Mouse (Mus musculus): Measurements from ENCODE around the gene Gm45015. TPM values are rescaled to one million over a fixed set of nuclear protein-coding genes. Genes with fewer than 3 reads are reported as not detected.

Gene Gm45015
- total and polyA plus RNA-seq, 2 experiments from 2014 or later: not detected

GRCm38 (mm10) chrX:73344346-73344745 is 7.7 kb upstream of the Gm45015 start:
- DNase-seq (ENCODE audit: low spot score) (no peak), ATAC-seq (ENCODE audit: insufficient read depth, low read depth) (no peak)
- 64% methylated on average over 1 of the region's 1 CpGs for WGBS
- Histone ChIP-seq H3K4me1 (ENCODE audit: control insufficient read depth, insufficient read depth) (peaks cover 8% of the 10 kb centered on the region), H3K4me3 (ENCODE audit: low read depth, low read length) (no peak overlapping the region), H3K27ac (ENCODE audit: low read depth) (no peak overlapping the region), H3K36me3 (replicated peaks; ENCODE audit: control insufficient read depth, insufficient read depth, low read length) (no peaks in the 10 kb centered on the region), H3K27me3 (ENCODE audit: control insufficient read depth, insufficient read depth, low read length) (no peaks in the 10 kb centered on the region), H3K9ac (replicated peaks; ENCODE audit: low read depth, low read length) (no peak overlapping the region), H3K4me2 (ENCODE audit: low read depth, low read length) (no peak overlapping the region), H3K9me3 (replicated peaks; ENCODE audit: control insufficient read depth, low read length) (no peaks in the 10 kb centered on the region)
- TF ChIP-seq CTCF (IDR thresholded peaks at IDR 0.05; ENCODE audit: low read depth): no peak
- no peak for TF ChIP-seq EP300 (IDR thresholded peaks at IDR 0.05; ENCODE audit: low read depth)

GRCm38 (mm10) chrX:73343802-73344201 is 7.2 kb upstream of the Gm45015 start:
- Histone ChIP-seq H3K27ac (ENCODE audit: low read depth) (no peak overlapping the region), H3K9me3 (replicated peaks; ENCODE audit: control insufficient read depth, low read length) (no peaks in the 10 kb centered on the region), H3K9ac (replicated peaks; ENCODE audit: low read depth, low read length) (no peak overlapping the region), H3K4me2 (ENCODE audit: low read depth, low read length) (peak overlapping the region; percentile 67; the same call in 1 of the 2 replicates), H3K36me3 (replicated peaks; ENCODE audit: control insufficient read depth, insufficient read depth, low read length) (no peaks in the 10 kb centered on the region), H3K4me3 (ENCODE audit: low read depth, low read length) (no peak overlapping the region), H3K27me3 (ENCODE audit: control insufficient read depth, insufficient read depth, low read length) (no peaks in the 10 kb centered on the region), H3K4me1 (ENCODE audit: control insufficient read depth, insufficient read depth) (peaks cover 8% of the 10 kb centered on the region)
- WGBS: 67% methylated on average over 1 of the region's 1 CpGs
- ATAC-seq (ENCODE audit: insufficient read depth, low read depth) (no peak), DNase-seq (ENCODE audit: low spot score) (no peak)
- TF ChIP-seq CTCF (IDR thresholded peaks at IDR 0.05; ENCODE audit: low read depth) (no peak), EP300 (IDR thresholded peaks at IDR 0.05; ENCODE audit: low read depth) (no peak)

GRCm38 (mm10) chrX:73342941-73343735 is 6.5 kb upstream of the Gm45015 start:
- H3K27ac ChIP-seq (ENCODE audit: low read depth): peak overlapping the region; percentile 76
- H3K4me1 ChIP-seq (ENCODE audit: control insufficient read depth, insufficient read depth): peaks cover 8% of the 10 kb centered on the region
- no peaks in the 10 kb centered on the region for H3K36me3 ChIP-seq (replicated peaks; ENCODE audit: control insufficient read depth, insufficient read depth, low read length)
- no peaks in the 10 kb centered on the region for H3K27me3 ChIP-seq (ENCODE audit: control insufficient read depth, insufficient read depth, low read length)
- ATAC-seq (ENCODE audit: insufficient read depth, low read depth): peak; percentile 56
- TF ChIP-seq EP300 (IDR thresholded peaks at IDR 0.05; ENCODE audit: low read depth): no peak
- TF ChIP-seq CTCF (IDR thresholded peaks at IDR 0.05; ENCODE audit: low read depth): no peak
- DNase-seq (ENCODE audit: low spot score): no peak
- H3K4me2 ChIP-seq (ENCODE audit: low read depth, low read length): peak overlapping the region; percentile 67
- no peaks in the 10 kb centered on the region for H3K9me3 ChIP-seq (replicated peaks; ENCODE audit: control insufficient read depth, low read length)
- H3K4me3 ChIP-seq (ENCODE audit: low read depth, low read length): peak overlapping the region; percentile 59
- WGBS: 13% methylated on average over 15 of the region's 15 CpGs
- H3K9ac ChIP-seq (replicated peaks; ENCODE audit: low read depth, low read length): peak overlapping the region; percentile 70

GRCm38 (mm10) chrX:73342483-73342895 is 5.8 kb upstream of the Gm45015 start, which contains the start of gene Zfp275:
Gene Zfp275 (plus strand): TSS chrX:73342621.
- 15% methylated on average over 36 of the region's 37 CpGs for WGBS
- DNase-seq (ENCODE audit: low spot score) (peak; percentile 52), ATAC-seq (ENCODE audit: insufficient read depth, low read depth) (peak; percentile 94)
- no peaks in the 10 kb centered on the region for H3K9me3 ChIP-seq (replicated peaks; ENCODE audit: control insufficient read depth, low read length)
- no peak for TF ChIP-seq EP300 (IDR thresholded peaks at IDR 0.05; ENCODE audit: low read depth)
- TF ChIP-seq CTCF (IDR thresholded peaks at IDR 0.05; ENCODE audit: low read depth): no peak
- H3K9ac ChIP-seq (replicated peaks; ENCODE audit: low read depth, low read length): peak within 1 kb of the TSS; percentile 70
- peak within 1 kb of the TSS; percentile 67 for H3K4me2 ChIP-seq (ENCODE audit: low read depth, low read length)
- peaks cover 8% of the 10 kb centered on the region for H3K4me1 ChIP-seq (ENCODE audit: control insufficient read depth, insufficient read depth)
- no peaks in the 10 kb centered on the region for H3K36me3 ChIP-seq (replicated peaks; ENCODE audit: control insufficient read depth, insufficient read depth, low read length)
- peak within 1 kb of the TSS; percentile 59 for H3K4me3 ChIP-seq (ENCODE audit: low read depth, low read length)
- H3K27ac ChIP-seq (ENCODE audit: low read depth): peak within 1 kb of the TSS; percentile 76
- no peaks in the 10 kb centered on the region for H3K27me3 ChIP-seq (ENCODE audit: control insufficient read depth, insufficient read depth, low read length)

GRCm38 (mm10) chrX:73342068-73342467 is 5.4 kb upstream of the Gm45015 start:
- Histone ChIP-seq H3K27me3 (ENCODE audit: control insufficient read depth, insufficient read depth, low read length) (no peaks in the 10 kb centered on the region), H3K9ac (replicated peaks; ENCODE audit: low read depth, low read length) (no peak overlapping the region), H3K27ac (ENCODE audit: low read depth) (no peak overlapping the region), H3K4me2 (ENCODE audit: low read depth, low read length) (peak overlapping the region; percentile 67), H3K36me3 (replicated peaks; ENCODE audit: control insufficient read depth, insufficient read depth, low read length) (no peaks in the 10 kb centered on the region), H3K4me3 (ENCODE audit: low read depth, low read length) (peak overlapping the region; percentile 59), H3K4me1 (ENCODE audit: control insufficient read depth, insufficient read depth) (peaks cover 8% of the 10 kb centered on the region), H3K9me3 (replicated peaks; ENCODE audit: control insufficient read depth, low read length) (no peaks in the 10 kb centered on the region)
- ATAC-seq (ENCODE audit: insufficient read depth, low read depth): no peak
- TF ChIP-seq CTCF (IDR thresholded peaks at IDR 0.05; ENCODE audit: low read depth): no peak
- TF ChIP-seq EP300 (IDR thresholded peaks at IDR 0.05; ENCODE audit: low read depth): no peak
- no peak for DNase-seq (ENCODE audit: low spot score)
- 44% methylated on average over 3 of the region's 3 CpGs for WGBS

Measured in heart, postnatal 0 days (tissue).